Mouse (Mus musculus): ENCODE measurements around the gene Ephx1. TPM values are rescaled to one million over a fixed set of nuclear protein-coding genes. Genes with fewer than 3 reads are reported as not detected.
"Not testable (repeated sequence)": the region's sequence is repeated elsewhere in the genome, so short reads cannot be mapped to it uniquely, and the experiment has no call there.

The Ephx1 gene
- polyA plus RNA-seq, 2 experiments = 6.7 to 6.8 TPM

DNA sequence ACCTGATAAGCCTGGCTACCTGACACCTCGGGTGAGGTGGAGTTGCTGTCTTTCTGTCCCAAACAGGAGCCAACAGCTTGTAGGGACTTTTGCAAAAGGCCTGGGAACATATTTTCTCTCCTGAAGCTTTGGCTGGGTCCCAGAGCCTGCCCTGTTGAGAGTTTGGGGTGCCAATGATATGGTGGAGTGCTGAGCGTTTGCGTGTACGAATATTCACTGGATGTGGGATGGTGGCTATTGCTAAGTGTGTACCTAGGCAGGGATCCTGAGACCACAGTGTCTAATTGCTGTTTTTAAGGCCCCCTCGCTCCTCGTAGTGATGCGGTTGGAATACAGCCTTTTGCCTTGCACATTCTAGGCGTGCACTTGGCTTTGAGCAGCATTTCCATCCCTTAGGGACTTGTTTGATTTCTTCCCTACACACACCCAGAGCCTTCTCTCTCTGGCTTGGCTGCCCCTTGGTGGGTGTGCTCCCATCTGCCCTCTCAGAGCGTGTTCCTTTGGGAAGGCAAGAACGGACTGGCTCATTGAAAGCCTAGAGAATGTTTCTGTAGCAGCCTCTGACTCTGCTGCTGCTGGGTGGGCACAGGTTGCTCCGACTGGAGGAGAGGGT is 77.6 kb downstream of the Ephx1 start:
- DNase-seq (ENCODE audit: low spot score) = peak; percentile 26
- ATAC-seq (ENCODE audit: low FRiP score, low read depth) = no peak
- WGBS = 37% methylated on average over 11 of the region's 11 CpGs
- Histone ChIP-seq H3K4me3 (replicated peaks; ENCODE audit: low read length) (peak overlapping the region; percentile 83), H3K4me1 (ENCODE audit: control insufficient read depth, insufficient read depth, low read length) (peaks cover 44% of the 10 kb centered on the region), H3K9ac (ENCODE audit: low read depth, low read length, severe bottlenecking) (peak overlapping the region; percentile 86), H3K27ac (replicated peaks; ENCODE audit: low read depth, low read length) (peak overlapping the region; percentile 84), H3K27me3 (ENCODE audit: control insufficient read depth, insufficient read depth, low read length) (no peaks in the 10 kb centered on the region), H3K9me3 (ENCODE audit: control insufficient read depth, low read length) (no peaks in the 10 kb centered on the region), H3K4me2 (replicated peaks; ENCODE audit: low read depth, low read length, severe bottlenecking) (peak overlapping the region; percentile 85), H3K36me3 (ENCODE audit: control insufficient read depth, insufficient read depth, low read length) (peaks cover 16% of the 10 kb centered on the region)
- no peak for TF ChIP-seq POLR2A (IDR thresholded peaks at IDR 0.05; ENCODE audit: borderline replicate concordance, extremely low read depth, insufficient read depth, insufficient read length)

DNA sequence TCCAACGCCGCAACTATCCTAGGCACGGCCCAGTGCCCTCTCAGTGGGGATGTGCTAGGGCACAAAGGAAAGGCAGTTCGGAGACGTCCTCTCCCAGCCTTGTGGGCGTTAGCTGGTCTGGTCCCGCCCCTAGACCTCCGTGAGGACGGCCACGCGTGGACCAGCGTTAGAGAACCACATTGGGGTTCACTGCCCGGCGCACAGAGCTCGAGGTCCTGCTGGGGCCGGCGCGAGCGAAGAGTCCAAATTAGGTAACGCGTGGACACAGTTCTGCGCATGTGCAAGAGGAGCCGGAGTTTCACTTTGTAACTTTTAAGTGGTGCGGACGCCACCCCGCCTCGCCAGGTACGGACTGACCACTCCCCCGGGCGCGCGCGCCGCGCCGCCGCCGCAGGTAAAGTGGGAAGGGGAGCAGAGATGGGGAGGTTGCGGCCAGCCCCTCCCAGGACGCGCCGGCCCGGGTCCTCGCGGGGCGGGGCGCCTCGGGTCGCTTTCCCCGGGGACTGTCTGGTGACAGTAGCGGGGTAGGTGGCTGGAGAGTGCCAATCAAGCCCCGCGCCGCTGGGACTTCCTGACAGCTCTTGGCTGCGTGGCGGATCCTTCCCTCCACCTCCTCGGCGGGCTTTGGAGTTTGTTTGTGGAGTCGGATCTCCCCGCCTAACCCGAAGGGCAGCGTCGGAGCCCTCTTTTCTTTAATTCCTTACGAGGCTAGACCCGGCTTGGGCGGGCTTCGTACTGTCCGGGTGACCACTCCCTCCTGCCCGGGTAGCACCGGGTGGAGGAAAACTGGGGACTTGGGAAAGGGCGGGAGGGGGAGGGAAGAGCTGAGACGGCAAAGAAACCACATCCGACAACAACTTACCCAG is 78.3 kb downstream of the Ephx1 start, which contains the start of gene Tmem63a:
Gene Tmem63a, plus strand, starts transcription at position 179 of the 866 bp plus-strand sequence.
- Histone ChIP-seq H3K4me3 (replicated peaks; ENCODE audit: low read length) (peak within 1 kb of the TSS; percentile 83), H3K9me3 (ENCODE audit: control insufficient read depth, low read length) (no peaks in the 10 kb centered on the region), H3K27ac (replicated peaks; ENCODE audit: low read depth, low read length) (peak within 1 kb of the TSS; percentile 84), H3K4me2 (replicated peaks; ENCODE audit: low read depth, low read length, severe bottlenecking) (peak within 1 kb of the TSS; percentile 85), H3K36me3 (ENCODE audit: control insufficient read depth, insufficient read depth, low read length) (peaks cover 8% of the 10 kb centered on the region), H3K9ac (ENCODE audit: low read depth, low read length, severe bottlenecking) (peak within 1 kb of the TSS; percentile 86), H3K4me1 (ENCODE audit: control insufficient read depth, insufficient read depth, low read length) (peaks cover 44% of the 10 kb centered on the region), H3K27me3 (ENCODE audit: control insufficient read depth, insufficient read depth, low read length) (peaks cover 2% of the 10 kb centered on the region; the same call in 1 of the 2 replicates)
- peak; percentile 39 for ATAC-seq (ENCODE audit: low FRiP score, low read depth)
- DNase-seq (ENCODE audit: low spot score) = peak; percentile 74
- WGBS = under 1% methylated on average over 64 of the region's 73 CpGs
- TF ChIP-seq POLR2A (IDR thresholded peaks at IDR 0.05; ENCODE audit: borderline replicate concordance, extremely low read depth, insufficient read depth, insufficient read length) = peak; percentile 48; the same call in 1 of the 2 replicates

DNA sequence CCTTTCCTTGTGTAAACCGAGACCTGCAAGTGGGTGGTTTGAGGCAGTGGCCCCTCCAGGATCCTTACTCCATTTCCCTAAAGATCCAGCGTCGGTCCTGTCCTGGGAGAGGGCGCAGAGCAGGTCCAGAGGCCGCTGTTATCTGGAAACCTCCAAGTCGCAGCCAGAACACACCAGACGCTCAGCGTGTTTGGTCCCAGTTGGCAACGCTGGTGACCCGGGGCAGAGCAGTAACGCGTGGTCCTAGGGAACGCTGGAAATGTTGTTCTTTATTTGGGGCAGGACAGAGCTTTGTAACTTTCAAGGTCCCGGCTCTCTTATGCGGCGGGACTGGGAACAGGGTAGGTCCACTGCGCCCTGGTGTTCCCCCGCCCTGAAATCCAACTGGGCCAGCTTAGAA is 79.0 kb downstream of the Ephx1 start:
- ATAC-seq (ENCODE audit: low FRiP score, low read depth) = no peak
- Histone ChIP-seq H3K27me3 (ENCODE audit: control insufficient read depth, insufficient read depth, low read length) (peaks cover 4% of the 10 kb centered on the region; the same call in 1 of the 2 replicates), H3K4me2 (replicated peaks; ENCODE audit: low read depth, low read length, severe bottlenecking) (peak overlapping the region; percentile 85), H3K9me3 (ENCODE audit: control insufficient read depth, low read length) (no peaks in the 10 kb centered on the region), H3K36me3 (ENCODE audit: control insufficient read depth, insufficient read depth, low read length) (peaks cover 3% of the 10 kb centered on the region; the same call in 1 of the 2 replicates), H3K27ac (replicated peaks; ENCODE audit: low read depth, low read length) (peak overlapping the region; percentile 84), H3K9ac (ENCODE audit: low read depth, low read length, severe bottlenecking) (peak overlapping the region; percentile 86), H3K4me3 (replicated peaks; ENCODE audit: low read length) (peak overlapping the region; percentile 83), H3K4me1 (ENCODE audit: control insufficient read depth, insufficient read depth, low read length) (peaks cover 44% of the 10 kb centered on the region)
- no peak for DNase-seq (ENCODE audit: low spot score)
- WGBS = 6% methylated on average over 18 of the region's 18 CpGs
- no peak for TF ChIP-seq POLR2A (IDR thresholded peaks at IDR 0.05; ENCODE audit: borderline replicate concordance, extremely low read depth, insufficient read depth, insufficient read length)

DNA sequence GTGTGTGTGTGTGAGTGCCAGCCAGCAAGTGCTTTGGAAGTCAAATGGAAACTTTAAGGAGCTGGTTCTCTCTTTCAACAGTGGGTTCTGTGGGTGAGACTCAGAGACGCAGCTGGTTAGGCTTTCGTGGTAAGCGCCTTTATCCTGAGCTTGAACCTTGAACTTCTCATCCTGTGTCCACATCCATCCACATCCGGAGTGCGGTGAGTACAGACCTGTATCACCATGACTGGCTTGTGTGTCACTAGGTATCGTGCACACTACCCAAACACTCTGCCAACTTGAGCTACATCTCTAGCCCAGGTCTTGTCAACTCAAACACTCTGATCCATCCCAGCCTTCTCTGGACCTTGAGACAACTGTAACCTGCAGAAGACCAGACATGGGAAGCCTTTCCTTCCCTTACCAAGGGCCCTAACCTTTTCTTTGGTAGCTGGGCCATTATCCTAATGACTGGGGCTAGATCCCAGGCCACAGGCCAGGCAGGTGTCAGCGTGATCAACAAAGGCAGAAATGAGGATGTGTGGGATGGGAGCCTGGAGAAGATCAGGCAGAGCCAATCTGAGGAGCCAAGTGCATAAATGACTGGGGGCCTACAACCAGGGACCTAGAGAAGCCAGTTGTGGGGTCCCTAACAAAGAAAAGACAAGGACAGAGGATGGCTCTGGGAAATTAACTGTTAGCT is 79.8 kb downstream of the Ephx1 start:
- Histone ChIP-seq H3K36me3 (ENCODE audit: control insufficient read depth, insufficient read depth, low read length) (no peaks in the 10 kb centered on the region), H3K27ac (replicated peaks; ENCODE audit: low read depth, low read length) (no peak overlapping the region), H3K4me2 (replicated peaks; ENCODE audit: low read depth, low read length, severe bottlenecking) (peak overlapping the region; percentile 85), H3K4me3 (replicated peaks; ENCODE audit: low read length) (peak overlapping the region; percentile 83; the same call in 1 of the 2 replicates), H3K9ac (ENCODE audit: low read depth, low read length, severe bottlenecking) (peak overlapping the region; percentile 86; the same call in 1 of the 2 replicates), H3K9me3 (ENCODE audit: control insufficient read depth, low read length) (no peaks in the 10 kb centered on the region), H3K4me1 (ENCODE audit: control insufficient read depth, insufficient read depth, low read length) (peaks cover 36% of the 10 kb centered on the region), H3K27me3 (ENCODE audit: control insufficient read depth, insufficient read depth, low read length) (peaks cover 11% of the 10 kb centered on the region)
- TF ChIP-seq POLR2A (IDR thresholded peaks at IDR 0.05; ENCODE audit: borderline replicate concordance, extremely low read depth, insufficient read depth, insufficient read length) = no peak
- DNase-seq (ENCODE audit: low spot score) = no peak
- WGBS = 83% methylated on average over 7 of the region's 7 CpGs
- ATAC-seq (ENCODE audit: low FRiP score, low read depth) = no peak

DNA sequence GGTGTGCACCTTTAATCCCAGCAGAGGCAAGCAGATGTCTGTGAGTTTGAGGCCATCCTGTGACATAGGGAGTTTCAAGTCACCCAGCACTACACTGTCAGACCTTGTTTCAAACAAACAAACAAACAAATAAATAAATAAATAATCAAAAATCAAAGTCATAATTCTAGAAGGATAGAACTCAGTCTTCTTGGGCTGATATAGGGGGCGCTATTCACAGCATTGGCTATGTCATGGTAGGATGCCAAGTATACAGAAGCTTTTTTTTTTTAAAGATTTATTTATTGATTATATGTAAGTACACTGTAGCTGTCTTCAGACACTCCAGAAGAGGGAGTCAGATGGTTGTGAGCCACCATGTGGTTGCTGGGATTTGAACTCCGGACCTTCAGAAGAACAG is 81.9 kb downstream of the Ephx1 start:
- not testable (repeated sequence) for ATAC-seq (ENCODE audit: low FRiP score, low read depth)
- 68% methylated on average over 2 of the region's 2 CpGs for WGBS

DNA sequence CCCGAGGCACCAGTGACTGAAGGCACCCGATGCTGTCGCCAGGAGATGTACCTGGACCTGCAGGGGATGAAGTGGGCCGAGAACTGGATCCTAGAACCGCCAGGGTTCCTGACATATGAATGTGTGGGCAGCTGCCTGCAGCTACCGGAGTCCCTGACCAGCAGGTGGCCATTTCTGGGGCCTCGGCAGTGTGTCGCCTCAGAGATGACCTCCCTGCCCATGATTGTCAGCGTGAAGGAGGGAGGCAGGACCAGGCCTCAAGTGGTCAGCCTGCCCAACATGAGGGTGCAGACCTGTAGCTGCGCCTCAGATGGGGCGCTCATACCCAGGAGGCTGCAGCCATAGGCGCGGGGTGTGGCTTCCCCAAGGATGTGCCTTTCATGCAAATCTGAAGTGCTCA is 83.1 kb downstream of the Ephx1 start:
- H3K4me3 ChIP-seq (replicated peaks; ENCODE audit: low read length); H3K4me2 ChIP-seq (replicated peaks; ENCODE audit: low read depth, low read length, severe bottlenecking); H3K36me3 ChIP-seq (ENCODE audit: control insufficient read depth, insufficient read depth, low read length); DNase-seq (ENCODE audit: low spot score); H3K9ac ChIP-seq (ENCODE audit: low read depth, low read length, severe bottlenecking); H3K4me1 ChIP-seq (ENCODE audit: control insufficient read depth, insufficient read depth, low read length); ATAC-seq (ENCODE audit: low FRiP score, low read depth); H3K9me3 ChIP-seq (ENCODE audit: control insufficient read depth, low read length); H3K27ac ChIP-seq (replicated peaks; ENCODE audit: low read depth, low read length): not testable (repeated sequence)
- H3K27me3 ChIP-seq (ENCODE audit: control insufficient read depth, insufficient read depth, low read length) = peaks cover 35% of the 10 kb centered on the region
- WGBS = 39% methylated on average over 10 of the region's 13 CpGs

More for the DNA sequence above, 81.9 kb downstream of the Ephx1 start:
- H3K4me3 ChIP-seq (replicated peaks; ENCODE audit: low read length); H3K36me3 ChIP-seq (ENCODE audit: control insufficient read depth, insufficient read depth, low read length); H3K9ac ChIP-seq (ENCODE audit: low read depth, low read length, severe bottlenecking); H3K27ac ChIP-seq (replicated peaks; ENCODE audit: low read depth, low read length); H3K9me3 ChIP-seq (ENCODE audit: control insufficient read depth, low read length); H3K4me2 ChIP-seq (replicated peaks; ENCODE audit: low read depth, low read length, severe bottlenecking); DNase-seq (ENCODE audit: low spot score): not testable (repeated sequence)
- peaks cover 30% of the 10 kb centered on the region for H3K27me3 ChIP-seq (ENCODE audit: control insufficient read depth, insufficient read depth, low read length)
- peaks cover 18% of the 10 kb centered on the region; the same call in 1 of the 2 replicates for H3K4me1 ChIP-seq (ENCODE audit: control insufficient read depth, insufficient read depth, low read length)

DNA sequence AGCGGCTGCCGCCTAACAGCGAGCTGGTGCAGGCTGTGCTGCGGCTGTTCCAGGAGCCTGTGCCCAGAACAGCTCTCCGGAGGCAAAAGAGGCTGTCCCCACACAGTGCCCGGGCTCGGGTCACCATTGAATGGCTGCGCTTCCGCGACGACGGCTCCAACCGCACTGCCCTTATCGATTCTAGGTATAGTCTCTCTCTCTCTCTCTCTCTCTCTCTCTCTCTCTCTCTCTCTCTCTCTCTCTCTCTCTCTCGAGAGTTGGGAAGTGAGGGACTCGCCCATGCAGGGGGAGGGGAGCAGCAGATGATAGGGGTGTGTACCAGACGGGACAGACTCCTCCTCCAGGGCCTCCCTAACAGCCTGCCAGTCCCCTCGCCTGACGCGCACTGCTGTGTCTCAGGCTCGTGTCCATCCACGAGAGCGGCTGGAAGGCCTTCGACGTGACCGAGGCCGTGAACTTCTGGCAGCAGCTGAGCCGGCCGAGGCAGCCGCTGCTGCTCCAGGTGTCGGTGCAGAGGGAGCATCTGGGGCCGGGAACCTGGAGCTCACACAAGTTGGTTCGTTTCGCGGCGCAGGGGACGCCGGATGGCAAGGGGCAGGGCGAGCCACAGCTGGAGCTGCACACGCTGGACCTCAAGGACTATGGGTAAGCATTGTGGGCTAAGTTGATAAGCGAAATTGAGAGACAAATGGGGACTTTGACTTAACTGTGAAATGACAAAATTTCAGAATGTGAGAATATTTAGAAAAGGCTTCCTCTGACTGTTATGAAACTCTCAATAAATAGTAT is 83.9 kb downstream of the Ephx1 start:
- Histone ChIP-seq H3K4me3 (replicated peaks; ENCODE audit: low read length) (peak overlapping the region; percentile 22), H3K27me3 (ENCODE audit: control insufficient read depth, insufficient read depth, low read length) (peaks cover 35% of the 10 kb centered on the region), H3K4me2 (replicated peaks; ENCODE audit: low read depth, low read length, severe bottlenecking) (peak overlapping the region; percentile 35)
- H3K36me3 ChIP-seq (ENCODE audit: control insufficient read depth, insufficient read depth, low read length); H3K9me3 ChIP-seq (ENCODE audit: control insufficient read depth, low read length); H3K4me1 ChIP-seq (ENCODE audit: control insufficient read depth, insufficient read depth, low read length); H3K9ac ChIP-seq (ENCODE audit: low read depth, low read length, severe bottlenecking); H3K27ac ChIP-seq (replicated peaks; ENCODE audit: low read depth, low read length): not testable (repeated sequence)
- DNase-seq (ENCODE audit: low spot score) = peak; percentile 45
- WGBS = 2% methylated on average over 33 of the region's 41 CpGs
- peak; percentile 75; the same call in 1 of the 2 replicates for ATAC-seq (ENCODE audit: low FRiP score, low read depth)
